Mouse (Mus musculus) activated CD4-positive, CD25-positive, alpha-beta regulatory T cell, adult 9 weeks (primary cell): ENCODE data around the gene Anp32a. TPM values are rescaled to one million over a fixed set of nuclear protein-coding genes. Genes with fewer than 3 reads are reported as not detected.

Experiments
- polyA plus RNA-seq: library from polyadenylated mRNA; unstranded; fragments of 100-300 nt; shearing (Covaris generic); gene quantifications from one replicate; pipeline ENCODE4 v1.2.1, GENCODE M21; 2017

The Anp32a gene
- polyA plus RNA-seq: 107 TPM

DNA sequence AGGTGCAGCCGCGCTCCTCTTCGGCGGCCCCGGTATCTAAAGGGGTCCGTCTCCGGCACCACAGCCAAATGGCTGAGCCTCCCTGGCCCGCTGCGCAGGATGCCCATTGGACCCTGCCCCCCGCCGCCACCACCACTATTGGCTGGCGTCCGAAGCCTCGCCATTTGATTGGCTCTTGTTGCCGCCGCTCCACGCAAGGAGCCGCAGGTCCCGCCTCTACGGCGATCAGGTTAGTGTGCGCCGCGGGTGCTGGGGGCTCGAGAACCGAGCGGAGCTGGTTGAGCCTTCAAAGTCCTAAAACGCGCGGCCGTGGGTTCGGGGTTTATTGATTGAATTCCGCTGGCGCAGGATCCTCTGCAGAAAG is at the start of gene Anp32a:
Gene Anp32a, plus strand, starts transcription at position 171 of the 364 bp plus-strand sequence.

Other genes with a start within 250 kb of the Anp32a start
- gene Glce, start 218.6 kb upstream of the Anp32a start, polyA plus RNA-seq: 7.8 TPM
- gene Spesp1, start 59.1 kb upstream of the Anp32a start, polyA plus RNA-seq: not detected
- gene Coro2b, start 195.8 kb downstream of the Anp32a start, polyA plus RNA-seq: 7.9 TPM